Mouse (Mus musculus) myocyte (in vitro differentiated cells): Measurements from ENCODE around the gene Plekhm2.

Experiments
- POLR2A ChIP-seq: IDR thresholded peaks from one replicate; pipeline ENCODE4 v1.6.1; 2011; ENCODE audit warnings: low read depth, mild to moderate bottlenecking, control low read depth, moderate library complexity; ENCODE audit not compliant: insufficient read length
- USF1 ChIP-seq: IDR thresholded peaks from one replicate; pipeline ENCODE4 v1.6.1; 2011; ENCODE audit warnings: low read depth, mild to moderate bottlenecking, control low read depth, moderate library complexity

DNA sequence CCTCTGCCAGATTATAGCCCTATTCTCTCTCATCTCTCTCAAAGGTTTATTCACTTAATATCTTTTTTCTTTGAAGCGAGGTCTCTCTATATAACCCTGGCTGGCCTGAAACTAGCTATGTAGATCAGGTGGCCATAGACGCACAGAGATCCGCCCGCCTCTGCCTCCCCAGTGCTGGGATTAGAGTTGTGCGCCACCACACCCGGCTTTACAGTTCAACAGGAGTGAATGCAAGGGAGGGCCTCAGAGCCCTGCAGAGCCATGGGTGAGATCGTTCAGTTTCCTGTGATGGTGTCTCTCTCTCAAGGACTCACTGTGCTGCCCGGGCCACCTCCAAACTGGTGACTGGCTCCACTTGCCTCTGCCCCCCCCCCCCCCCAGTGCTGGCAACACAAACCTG, 40.6 kb downstream of the Plekhm2 start:
- no peak for TF ChIP-seq POLR2A
- no peak for TF ChIP-seq USF1
